Mouse (Mus musculus) Patski (cell line): ENCODE data around the gene Crim1. TPM values are rescaled to one million over a fixed set of nuclear protein-coding genes. Genes with fewer than 3 reads are reported as not detected.

Experiments
- ATAC-seq: fragments of 100-300 bp; one replicate; pipeline ENCODE4 v1.8.0; 2021
- CTCF ChIA-PET: fragments of 350-600 bp; sonication (Branson Sonifier 250); formaldehyde crosslinking; loops from one replicate; lab custom pipeline; 2022; ENCODE audit warnings: inconsistent platforms; lab: Charles Lee
- POLR2A ChIA-PET: fragments of 350-600 bp; sonication (Branson Sonifier 250); formaldehyde crosslinking; loops from one replicate; lab custom pipeline; 2022; ENCODE audit warnings: antibody characterized with exemption, inconsistent platforms; lab: Charles Lee
- DNase-seq: peaks from one replicate; pipeline ENCODE4 v3.0.0-alpha.2; 2011; ENCODE audit warnings: low read depth, low spot score
- H3K27me3 ChIP-seq: fragments of 371-371 bp; one replicate; pipeline ENCODE4 v1.5.1; 2021
- CTCF ChIP-seq: fragments of 100-300 bp; IDR thresholded peaks from one replicate; pipeline ENCODE4 v1.5.1; 2021
- in situ Hi-C: fragments of 300-500 bp; cut with MboI; formaldehyde crosslinking; loops from 3 replicates; pipeline ENCODE4 v1.11.1; 2018; ENCODE audit warnings: low pct_unique_long_range_greater_than_20kb, mixed read lengths
- polyA plus RNA-seq: library from polyadenylated mRNA; unstranded; gene quantifications from one replicate; pipeline ENCODE4 v1.2.3, GENCODE M21; 2021

The Crim1 gene
- polyA plus RNA-seq, 1 experiment from 2014 or later = 243 TPM

- ATAC-seq = no peak
- ChIA-PET POLR2A (no interaction called here), CTCF (interaction anchor here (1.4 kb wide), 1 partner anchor 24 kb away, joined by 4 read pairs; no protein-coding TSS in a partner anchor)
- no peak for TF ChIP-seq CTCF
- in situ Hi-C loops = no loop called here
- DNase-seq = no peak
- H3K27me3 ChIP-seq = no peaks in the 10 kb centered on the region
Observed at GRCm38 (mm10) chr17:78221860-78222259, 21.8 kb downstream of the Crim1 start.

GRCm38 (mm10) chr17:78223988-78224387 is 23.9 kb downstream of the Crim1 start:
- TF ChIP-seq CTCF = no peak
- CTCF ChIA-PET = no interaction called here
- ATAC-seq (no peak), DNase-seq (no peak)
- POLR2A ChIA-PET = no interaction called here
- H3K27me3 ChIP-seq = no peaks in the 10 kb centered on the region
- in situ Hi-C loops = no loop called here

GRCm38 (mm10) chr17:78225547-78225946 is 25.5 kb downstream of the Crim1 start:
- no peak for TF ChIP-seq CTCF
- POLR2A ChIA-PET = interaction anchor here (1.0 kb wide), 1 partner anchor 13 kb away, joined by 3 read pairs; no protein-coding TSS in a partner anchor
- peak; percentile 15 for ATAC-seq
- CTCF ChIA-PET = interaction anchor here (0.5 kb wide), 1 partner anchor 725 kb away, joined by 3 read pairs; no protein-coding TSS in a partner anchor
- H3K27me3 ChIP-seq = no peaks in the 10 kb centered on the region
- in situ Hi-C loops = no loop called here
- no peak for DNase-seq

- ChIA-PET POLR2A (no interaction called here), CTCF (interaction anchor here (1.9 kb wide), 1 partner anchor 21 kb away, joined by 6 read pairs; no protein-coding TSS in a partner anchor)
- H3K27me3 ChIP-seq = no peaks in the 10 kb centered on the region
- ATAC-seq = no peak
- in situ Hi-C loops = no loop called here
- TF ChIP-seq CTCF = no peak
- DNase-seq = no peak
Observed at GRCm38 (mm10) chr17:78227211-78227610, 27.2 kb downstream of the Crim1 start.

- ATAC-seq (no peak), DNase-seq (no peak)
- CTCF ChIA-PET = interaction anchor here (1.4 kb wide), 1 partner anchor 9 kb away, joined by 3 read pairs; no protein-coding TSS in a partner anchor
- in situ Hi-C loops = no loop called here
- POLR2A ChIA-PET = interaction anchor here (1.6 kb wide), 1 partner anchor 24 kb away, joined by 5 read pairs; no protein-coding TSS in a partner anchor
- no peaks in the 10 kb centered on the region for H3K27me3 ChIP-seq
- no peak for TF ChIP-seq CTCF
Observed at GRCm38 (mm10) chr17:78231567-78231966, 31.5 kb downstream of the Crim1 start.

GRCm38 (mm10) chr17:78232703-78233102 is 32.7 kb downstream of the Crim1 start:
- in situ Hi-C loops = no loop called here
- DNase-seq = no peak
- ATAC-seq = no peak
- no peaks in the 10 kb centered on the region for H3K27me3 ChIP-seq
- no peak for TF ChIP-seq CTCF
- ChIA-PET CTCF (no interaction called here), POLR2A (no interaction called here)

GRCm38 (mm10) chr17:78233873-78234272 is 33.8 kb downstream of the Crim1 start:
- ChIA-PET CTCF (no interaction called here), POLR2A (no interaction called here)
- DNase-seq (no peak), ATAC-seq (no peak)
- H3K27me3 ChIP-seq = no peaks in the 10 kb centered on the region
- no peak for TF ChIP-seq CTCF
- in situ Hi-C loops = no loop called here

GRCm38 (mm10) chr17:78236126-78236525 is 36.1 kb downstream of the Crim1 start:
- no peak for TF ChIP-seq CTCF
- DNase-seq = no peak
- ChIA-PET POLR2A (no interaction called here), CTCF (interaction anchor here (0.9 kb wide), 1 partner anchor 15 kb away, joined by 4 read pairs; no protein-coding TSS in a partner anchor)
- in situ Hi-C loops = no loop called here
- H3K27me3 ChIP-seq = no peaks in the 10 kb centered on the region
- ATAC-seq = no peak

- H3K27me3 ChIP-seq = no peaks in the 10 kb centered on the region
- CTCF ChIA-PET = interaction anchor here (1.2 to 1.3 kb wide), 2 partner anchors 19 to 217 kb away, joined by 3 read pairs; no protein-coding TSS in a partner anchor
- ATAC-seq (no peak), DNase-seq (no peak)
- no peak for TF ChIP-seq CTCF
- POLR2A ChIA-PET = interaction anchor here (0.7 kb wide), 1 partner anchor 12 kb away, joined by 3 read pairs; no protein-coding TSS in a partner anchor
- in situ Hi-C loops = no loop called here
Observed at GRCm38 (mm10) chr17:78237954-78238353, 37.9 kb downstream of the Crim1 start.

- POLR2A ChIA-PET = no interaction called here
- CTCF ChIA-PET = interaction anchor here (1.2 kb wide), 1 partner anchor 9 kb away, joined by 3 read pairs; no protein-coding TSS in a partner anchor
- no peaks in the 10 kb centered on the region for H3K27me3 ChIP-seq
- in situ Hi-C loops = loop anchor here (5.0 kb wide), 1 partner anchor 38 kb away; the partner anchor contains the start of gene Crim1
- ATAC-seq = no peak
- TF ChIP-seq CTCF = no peak
- no peak for DNase-seq
Observed at GRCm38 (mm10) chr17:78240161-78240560, 40.1 kb downstream of the Crim1 start.

GRCm38 (mm10) chr17:78241238-78241637 is 41.2 kb downstream of the Crim1 start:
- DNase-seq (no peak), ATAC-seq (peak; percentile 10)
- H3K27me3 ChIP-seq = no peaks in the 10 kb centered on the region
- TF ChIP-seq CTCF = no peak
- CTCF ChIA-PET = interaction anchor here (1.0 to 1.2 kb wide), 3 partner anchors 10 to 32 kb away, joined by 3 read pairs; no protein-coding TSS in a partner anchor
- POLR2A ChIA-PET = interaction anchor here (0.7 kb wide), 1 partner anchor 34 kb away, joined by 3 read pairs; no protein-coding TSS in a partner anchor
- in situ Hi-C loops = loop anchor here (5.0 kb wide), 1 partner anchor 39 kb away; the partner anchor contains the start of gene Crim1
